Mouse (Mus musculus): Measurements from ENCODE around the gene Gas2l2. TPM values are rescaled to one million over a fixed set of nuclear protein-coding genes. Genes with fewer than 3 reads are reported as not detected.

The Gas2l2 gene
- polyA plus RNA-seq, 1 experiment from 2014 or later, result not detected

DNA sequence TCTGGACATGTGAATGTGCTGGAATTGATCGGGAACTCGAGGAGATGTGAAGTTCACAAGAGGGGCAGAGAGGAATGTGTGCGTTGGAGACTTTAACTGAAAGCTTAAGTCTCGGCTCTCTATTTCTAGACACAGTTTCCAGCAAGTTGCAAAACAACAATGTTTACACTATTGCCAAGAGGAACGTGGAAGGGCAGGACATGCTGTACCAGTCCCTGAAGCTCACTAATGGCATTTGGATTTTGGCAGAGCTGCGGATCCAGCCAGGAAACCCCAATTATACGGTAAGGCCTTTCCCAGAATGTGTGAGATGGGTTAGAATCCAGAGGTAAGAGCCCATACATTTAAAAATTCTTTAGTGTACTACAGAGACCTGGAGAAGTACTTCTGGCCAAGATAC lies 31.6 kb downstream of the Gas2l2 start:
- no peaks in the 10 kb centered on the region for H3K27me3 ChIP-seq (ENCODE audit: insufficient read depth, low read length)
- H3K9me3 ChIP-seq (ENCODE audit: low read length), result no peaks in the 10 kb centered on the region
- no peaks in the 10 kb centered on the region for H3K4me1 ChIP-seq (ENCODE audit: insufficient read depth)
- no peak overlapping the region for H3K9ac ChIP-seq (replicated peaks)
- H3K4me2 ChIP-seq (ENCODE audit: low read depth, low read length), result no peak overlapping the region
- no peak overlapping the region for H3K4me3 ChIP-seq (ENCODE audit: low read depth, low read length)
- DNase-seq (no peak), ATAC-seq (no peak)
- H3K36me3 ChIP-seq (replicated peaks; ENCODE audit: insufficient read depth, low read length), result peaks cover 42% of the 10 kb centered on the region
- no peak overlapping the region for H3K27ac ChIP-seq (ENCODE audit: low read depth)
- no peak for TF ChIP-seq CTCF (IDR thresholded peaks at IDR 0.05; ENCODE audit: low read depth)
- no peak for TF ChIP-seq EP300 (IDR thresholded peaks at IDR 0.05; ENCODE audit: low read depth)
- WGBS (ENCODE audit: insufficient replicate concordance), result 80% methylated on average over 7 of the region's 7 CpGs

DNA sequence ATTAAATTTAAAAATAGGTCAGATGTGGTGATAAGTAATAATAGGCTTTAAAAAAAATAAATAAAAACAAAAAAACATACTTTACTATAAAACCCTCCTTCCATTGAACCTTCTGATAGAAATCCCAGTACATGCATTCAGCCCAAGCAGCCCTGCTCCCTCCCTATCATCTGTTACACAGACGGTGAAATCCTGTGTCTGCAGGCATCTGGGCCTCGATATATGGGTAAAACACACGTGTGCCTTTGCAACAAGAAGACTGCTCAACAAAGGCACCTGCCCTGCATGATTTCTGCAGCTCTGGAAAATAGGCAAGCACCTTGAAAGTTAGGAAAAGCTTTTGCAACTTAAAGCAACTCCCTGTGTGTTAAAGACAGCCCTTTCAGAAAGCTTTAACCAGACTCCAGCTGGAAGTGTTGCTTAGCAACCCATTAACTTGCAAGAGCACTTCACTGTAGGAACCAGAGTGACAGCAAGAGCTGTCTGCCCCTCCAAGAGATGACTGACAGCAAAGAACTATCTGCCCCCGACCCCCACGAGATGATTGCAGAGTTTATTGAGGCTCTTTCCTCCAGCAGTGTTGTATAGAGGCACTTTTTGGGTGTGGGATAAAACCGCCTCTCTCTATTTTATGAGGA lies 34.3 kb downstream of the Gas2l2 start:
- Histone ChIP-seq H3K9me3 (ENCODE audit: low read length) (no peaks in the 10 kb centered on the region), H3K27me3 (ENCODE audit: insufficient read depth, low read length) (no peaks in the 10 kb centered on the region), H3K4me2 (ENCODE audit: low read depth, low read length) (no peak overlapping the region), H3K27ac (ENCODE audit: low read depth) (no peak overlapping the region), H3K36me3 (replicated peaks; ENCODE audit: insufficient read depth, low read length) (peaks cover 53% of the 10 kb centered on the region), H3K4me1 (ENCODE audit: insufficient read depth) (no peaks in the 10 kb centered on the region), H3K9ac (replicated peaks) (no peak overlapping the region), H3K4me3 (ENCODE audit: low read depth, low read length) (no peak overlapping the region)
- 68% methylated on average over 6 of the region's 6 CpGs for WGBS (ENCODE audit: insufficient replicate concordance)
- DNase-seq (no peak), ATAC-seq (no peak)
- no peak for TF ChIP-seq CTCF (IDR thresholded peaks at IDR 0.05; ENCODE audit: low read depth)
- TF ChIP-seq EP300 (IDR thresholded peaks at IDR 0.05; ENCODE audit: low read depth), result no peak

DNA sequence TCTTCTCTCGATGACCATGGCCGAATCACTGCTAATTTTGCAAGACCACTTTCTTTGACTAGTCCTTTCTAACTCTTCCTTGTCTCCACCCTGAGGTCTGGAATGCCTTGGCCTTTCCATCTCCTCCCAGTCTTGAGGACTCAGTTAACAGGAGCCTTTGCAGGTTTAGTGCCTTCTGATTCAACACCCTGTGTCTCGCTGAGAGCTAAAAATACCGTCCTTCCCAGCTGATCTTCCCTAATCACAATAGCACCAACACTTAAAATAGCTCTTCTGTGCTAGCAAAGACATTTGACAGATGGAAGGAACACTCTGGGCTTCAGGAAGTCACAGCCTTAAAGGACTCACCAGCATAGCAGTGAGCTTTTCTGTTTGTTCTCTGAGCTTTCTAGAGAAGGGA lies 36.2 kb downstream of the Gas2l2 start:
- Histone ChIP-seq H3K9ac (replicated peaks) (no peak overlapping the region), H3K9me3 (ENCODE audit: low read length) (no peaks in the 10 kb centered on the region), H3K36me3 (replicated peaks; ENCODE audit: insufficient read depth, low read length) (peaks cover 58% of the 10 kb centered on the region), H3K27me3 (ENCODE audit: insufficient read depth, low read length) (no peaks in the 10 kb centered on the region), H3K4me1 (ENCODE audit: insufficient read depth) (no peaks in the 10 kb centered on the region), H3K4me2 (ENCODE audit: low read depth, low read length) (no peak overlapping the region), H3K4me3 (ENCODE audit: low read depth, low read length) (no peak overlapping the region), H3K27ac (ENCODE audit: low read depth) (no peak overlapping the region)
- 81% methylated on average over 4 of the region's 4 CpGs for WGBS (ENCODE audit: insufficient replicate concordance)
- TF ChIP-seq EP300 (IDR thresholded peaks at IDR 0.05; ENCODE audit: low read depth), result no peak
- no peak for TF ChIP-seq CTCF (IDR thresholded peaks at IDR 0.05; ENCODE audit: low read depth)
- no peak for ATAC-seq
- no peak for DNase-seq

DNA sequence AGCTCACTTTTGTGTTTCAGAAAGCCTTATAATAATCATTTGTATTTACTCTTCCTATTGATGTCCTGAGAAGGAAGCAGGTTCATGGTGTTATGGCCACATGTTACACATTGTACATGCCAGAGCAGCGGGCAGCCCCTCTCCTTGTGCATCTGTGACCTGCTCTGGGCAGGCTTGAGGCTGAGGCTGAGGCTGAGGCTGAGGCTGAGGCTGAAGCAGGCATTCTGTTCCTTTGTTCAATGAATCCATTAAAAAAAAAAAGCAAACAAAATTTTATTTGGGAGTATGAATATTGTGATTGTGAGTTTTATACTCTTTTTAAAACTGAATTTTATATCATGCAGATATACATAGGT lies 45.7 kb downstream of the Gas2l2 start:
- WGBS (ENCODE audit: insufficient replicate concordance), result 83% methylated on average over 1 of the region's 1 CpGs
- H3K4me1 ChIP-seq (ENCODE audit: insufficient read depth), result no peaks in the 10 kb centered on the region
- no peak for ATAC-seq

DNA sequence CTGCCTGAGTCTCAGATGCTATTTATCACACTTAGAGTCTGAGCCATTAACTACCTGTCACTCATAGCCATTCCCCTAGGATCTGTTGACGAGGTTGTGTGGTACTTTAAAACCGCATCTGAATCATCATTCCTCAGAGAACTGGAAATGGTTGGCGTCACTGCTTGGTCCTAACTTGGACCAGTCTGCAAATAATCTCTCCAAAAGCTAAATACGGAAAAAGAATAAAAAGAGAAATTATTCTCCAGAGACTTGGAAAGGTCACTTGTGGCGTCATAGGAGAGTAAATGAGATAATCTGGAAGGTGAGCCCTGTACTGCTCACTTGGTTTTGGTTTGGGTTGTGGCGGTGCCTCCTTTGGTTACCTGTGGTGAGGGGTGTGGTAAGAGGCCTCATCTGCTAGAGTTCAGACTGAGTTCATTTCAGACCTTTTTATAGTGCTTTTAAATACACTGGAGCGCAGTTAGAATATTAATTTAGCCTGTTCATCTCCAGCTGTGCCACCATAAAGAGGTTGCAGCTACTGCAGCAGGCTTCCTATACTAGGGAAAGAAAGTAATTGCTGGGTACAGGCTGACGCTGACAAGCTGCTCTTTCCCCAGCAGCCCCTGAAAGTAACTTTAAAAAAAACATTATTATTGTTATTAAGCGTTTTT lies 46.3 kb downstream of the Gas2l2 start:
- no peaks in the 10 kb centered on the region for H3K27me3 ChIP-seq (ENCODE audit: insufficient read depth, low read length)
- 90% methylated on average over 9 of the region's 9 CpGs for WGBS (ENCODE audit: insufficient replicate concordance)
- no peak for TF ChIP-seq CTCF (IDR thresholded peaks at IDR 0.05; ENCODE audit: low read depth)
- TF ChIP-seq EP300 (IDR thresholded peaks at IDR 0.05; ENCODE audit: low read depth), result no peak
- no peak overlapping the region for H3K27ac ChIP-seq (ENCODE audit: low read depth)
- no peak overlapping the region for H3K4me3 ChIP-seq (ENCODE audit: low read depth, low read length)
- H3K9me3 ChIP-seq (ENCODE audit: low read length), result no peaks in the 10 kb centered on the region
- H3K9ac ChIP-seq (replicated peaks), result no peak overlapping the region
- no peak overlapping the region for H3K4me2 ChIP-seq (ENCODE audit: low read depth, low read length)
- ATAC-seq (no peak), DNase-seq (no peak)
- peaks cover 17% of the 10 kb centered on the region for H3K36me3 ChIP-seq (replicated peaks; ENCODE audit: insufficient read depth, low read length)
- no peaks in the 10 kb centered on the region for H3K4me1 ChIP-seq (ENCODE audit: insufficient read depth)

More for the DNA sequence above, 45.7 kb downstream of the Gas2l2 start:
- H3K27ac ChIP-seq (ENCODE audit: low read depth), result no peak overlapping the region
- H3K4me3 ChIP-seq (ENCODE audit: low read depth, low read length), result no peak overlapping the region
- no peak for TF ChIP-seq EP300 (IDR thresholded peaks at IDR 0.05; ENCODE audit: low read depth)
- no peak for TF ChIP-seq CTCF (IDR thresholded peaks at IDR 0.05; ENCODE audit: low read depth)
- H3K36me3 ChIP-seq (replicated peaks; ENCODE audit: insufficient read depth, low read length), result peaks cover 21% of the 10 kb centered on the region
- H3K9ac ChIP-seq (replicated peaks), result no peak overlapping the region
- no peaks in the 10 kb centered on the region for H3K27me3 ChIP-seq (ENCODE audit: insufficient read depth, low read length)
- no peak overlapping the region for H3K4me2 ChIP-seq (ENCODE audit: low read depth, low read length)
- no peak for DNase-seq
- no peaks in the 10 kb centered on the region for H3K9me3 ChIP-seq (ENCODE audit: low read length)

DNA sequence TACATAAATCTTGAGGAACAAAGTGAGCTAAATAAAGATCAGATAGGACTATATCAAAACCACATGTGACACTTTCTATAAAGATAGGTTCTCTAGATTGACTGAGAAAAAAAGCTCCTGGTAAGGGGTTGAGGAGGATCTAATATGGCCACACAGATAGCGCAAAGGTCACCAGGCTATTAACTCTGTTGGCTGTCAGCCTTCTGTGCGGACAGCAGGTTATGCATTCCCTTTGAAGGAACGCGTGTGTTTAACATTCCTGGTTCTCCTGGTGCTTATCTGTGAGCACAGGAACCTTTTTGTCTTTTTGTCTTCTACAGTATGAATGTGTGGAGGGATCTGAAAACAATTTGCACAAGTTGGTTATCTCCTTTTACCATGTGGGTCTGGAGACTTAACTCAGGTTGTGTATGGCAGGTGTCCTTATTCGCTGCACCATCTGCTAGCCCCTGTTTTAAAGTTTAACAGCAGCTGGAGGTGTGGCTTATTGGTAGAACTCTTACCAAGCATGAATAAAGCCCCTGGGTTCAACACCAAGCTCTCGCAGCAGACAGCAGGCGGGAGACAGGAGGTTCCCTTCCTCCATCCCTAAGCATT lies 49.4 kb downstream of the Gas2l2 start:
- TF ChIP-seq EP300 (IDR thresholded peaks at IDR 0.05; ENCODE audit: low read depth) (no peak), CTCF (IDR thresholded peaks at IDR 0.05; ENCODE audit: low read depth) (no peak)
- Histone ChIP-seq H3K9ac (replicated peaks) (no peak overlapping the region), H3K27me3 (ENCODE audit: insufficient read depth, low read length) (no peaks in the 10 kb centered on the region), H3K4me2 (ENCODE audit: low read depth, low read length) (no peak overlapping the region), H3K9me3 (ENCODE audit: low read length) (no peaks in the 10 kb centered on the region), H3K27ac (ENCODE audit: low read depth) (no peak overlapping the region), H3K4me3 (ENCODE audit: low read depth, low read length) (no peak overlapping the region), H3K4me1 (ENCODE audit: insufficient read depth) (no peaks in the 10 kb centered on the region), H3K36me3 (replicated peaks; ENCODE audit: insufficient read depth, low read length) (peaks cover 28% of the 10 kb centered on the region)
- DNase-seq, result no peak
- WGBS (ENCODE audit: insufficient replicate concordance), result 60% methylated on average over 7 of the region's 7 CpGs
- no peak for ATAC-seq

Other genes with a start within 250 kb of the Gas2l2 start
- 0.77 and 1.1 TPM in 2 replicates for gene Slfn3, start 238.1 kb downstream of the Gas2l2 start, polyA plus RNA-seq (2015; fragmentation: Nextera tagmentation; extraction: Ambion mirVana)
- gene Slfn14, start 142.7 kb downstream of the Gas2l2 start, polyA plus RNA-seq (2015; fragmentation: Nextera tagmentation; extraction: Ambion mirVana), result 14.3 and 14.8 TPM in 2 replicates
- 7.6 and 8.3 TPM in 2 replicates for gene Ap2b1, start 130.4 kb downstream of the Gas2l2 start, polyA plus RNA-seq (2015; fragmentation: Nextera tagmentation; extraction: Ambion mirVana)
- 6.8 and 7.1 TPM in 2 replicates for gene Pex12, start 126.9 kb downstream of the Gas2l2 start, polyA plus RNA-seq (2015; fragmentation: Nextera tagmentation; extraction: Ambion mirVana)
- gene Rasl10b, start 20.3 kb downstream of the Gas2l2 start, polyA plus RNA-seq (2015; fragmentation: Nextera tagmentation; extraction: Ambion mirVana), result 0.05 TPM in 1 of 2 replicates, not detected in the other
- 2.6 and 3.1 TPM in 2 replicates for gene 1700020L24Rik, start 8.2 kb upstream of the Gas2l2 start, polyA plus RNA-seq (2015; fragmentation: Nextera tagmentation; extraction: Ambion mirVana)
- gene Mmp28, start 33.6 kb upstream of the Gas2l2 start, polyA plus RNA-seq (2015; fragmentation: Nextera tagmentation; extraction: Ambion mirVana), result 0.20 and 0.43 TPM in 2 replicates
- 2.8 and 3.4 TPM in 2 replicates for gene Taf15, start 43.6 kb upstream of the Gas2l2 start, polyA plus RNA-seq (2015; fragmentation: Nextera tagmentation; extraction: Ambion mirVana)
- gene Heatr9, start 92.7 kb upstream of the Gas2l2 start, polyA plus RNA-seq (2015; fragmentation: Nextera tagmentation; extraction: Ambion mirVana), result not detected in 2 replicates
- gene Ccl5, start 101.1 kb upstream of the Gas2l2 start, polyA plus RNA-seq (2015; fragmentation: Nextera tagmentation; extraction: Ambion mirVana), result 8.6 and 12.7 TPM in 2 replicates
- 92.6 and 107 TPM in 2 replicates for gene Ccl9, start 149.2 kb upstream of the Gas2l2 start, polyA plus RNA-seq (2015; fragmentation: Nextera tagmentation; extraction: Ambion mirVana)
- 46.9 and 55.2 TPM in 2 replicates for gene Ccl6, start 163.6 kb upstream of the Gas2l2 start, polyA plus RNA-seq (2015; fragmentation: Nextera tagmentation; extraction: Ambion mirVana)
- gene Rpl9-ps1, start 216.2 kb upstream of the Gas2l2 start, polyA plus RNA-seq (2015; fragmentation: Nextera tagmentation; extraction: Ambion mirVana), result not detected in 2 replicates
- gene Ccl3, start 219.9 kb upstream of the Gas2l2 start, polyA plus RNA-seq (2015; fragmentation: Nextera tagmentation; extraction: Ambion mirVana), result 1.3 TPM in 2 replicates
- 1.6 and 1.8 TPM in 2 replicates for gene Ccl4, start 233.1 kb upstream of the Gas2l2 start, polyA plus RNA-seq (2015; fragmentation: Nextera tagmentation; extraction: Ambion mirVana)